Mouse (Mus musculus): ENCODE measurements at regions not wholly inside any gene's neighbourhood (a gene's known extent, or its start where the extent isn't known, plus 50 kb on each side); places are given as distances from the start of the nearest gene placed in this dataset.

- TF ChIP-seq TCF3 (IDR thresholded peaks at IDR 0.05; ENCODE audit: insufficient read length, low read depth) (no peak), E2F4 (IDR thresholded peaks at IDR 0.05; ENCODE audit: insufficient read depth) (no peak), SRF (IDR thresholded peaks at IDR 0.05; ENCODE audit: control insufficient read depth, insufficient read length, low read depth) (no peak), USF1 (IDR thresholded peaks at IDR 0.05; ENCODE audit: low read depth) (no peak), MYOG (IDR thresholded peaks at IDR 0.05; ENCODE audit: control insufficient read depth in 1 of 3, insufficient read depth in 1 of 3, insufficient read length in 2 of 3, low read depth in 2 of 3) (no peak), TCF12 (IDR thresholded peaks at IDR 0.05; ENCODE audit: insufficient read depth, poor library complexity, severe bottlenecking) (no peak), MYOD1 (IDR thresholded peaks at IDR 0.05; ENCODE audit: control insufficient read depth in 1 of 3, insufficient read length in 2 of 3, low read depth in 2 of 3) (no peak), POLR2A (IDR thresholded peaks at IDR 0.05; ENCODE audit: insufficient read length, low read depth) (no peak), CEBPB (IDR thresholded peaks at IDR 0.05; ENCODE audit: insufficient read depth, poor library complexity, severe bottlenecking) (no peak), REST (IDR thresholded peaks at IDR 0.05; ENCODE audit: insufficient read depth, insufficient read length) (no peak), MAX (IDR thresholded peaks at IDR 0.05; ENCODE audit: low read depth) (no peak), POLR2AphosphoS2 (IDR thresholded peaks at IDR 0.05; ENCODE audit: insufficient read length, low read depth) (no peak)
- no peaks in the 10 kb centered on the region for H3K36me3 ChIP-seq (ENCODE audit: control insufficient read depth, insufficient read depth)
- H3K4me3 ChIP-seq: no peak overlapping the region
- H3ac ChIP-seq (ENCODE audit: control insufficient read depth, insufficient read length): no peak overlapping the region
- no peaks in the 10 kb centered on the region for H3K79me2 ChIP-seq (ENCODE audit: control insufficient read depth, insufficient read depth)
- no peaks in the 10 kb centered on the region for H3K27me3 ChIP-seq (ENCODE audit: control insufficient read depth, insufficient read depth, insufficient read length)
- H3K4me2 ChIP-seq (ENCODE audit: low read depth): no peak overlapping the region
These were observed 203.7 kb downstream of the Hao1 start for GRCm38 (mm10) chr2:134350442-134350841.

- Histone ChIP-seq H3K36me3 (ENCODE audit: control insufficient read depth, insufficient read depth) (no peaks in the 10 kb centered on the region), H3K27me3 (ENCODE audit: control insufficient read depth, insufficient read depth, insufficient read length) (no peaks in the 10 kb centered on the region), H3K4me3 (no peak overlapping the region), H3K4me2 (ENCODE audit: low read depth) (peak overlapping the region; percentile 43), H3ac (ENCODE audit: control insufficient read depth, insufficient read length) (no peak overlapping the region), H3K79me2 (ENCODE audit: control insufficient read depth, insufficient read depth) (no peaks in the 10 kb centered on the region)
- no peak for TF ChIP-seq SRF (IDR thresholded peaks at IDR 0.05; ENCODE audit: control insufficient read depth, insufficient read length, low read depth)
- peak; percentile 79 for TF ChIP-seq USF1 (IDR thresholded peaks at IDR 0.05; ENCODE audit: low read depth)
- TF ChIP-seq REST (IDR thresholded peaks at IDR 0.05; ENCODE audit: insufficient read depth, insufficient read length): no peak
- TF ChIP-seq CEBPB (IDR thresholded peaks at IDR 0.05; ENCODE audit: insufficient read depth, poor library complexity, severe bottlenecking): peak; percentile 85; the same call in 1 of the 2 replicates
These were observed 211.5 kb downstream of the Hao1 start for GRCm38 (mm10) chr2:134342515-134343140.

GRCm38 (mm10) chr2:134308092-134308491, 246.1 kb downstream of the Hao1 start:
- no peak overlapping the region for H3K4me3 ChIP-seq
- no peak for TF ChIP-seq TCF12 (IDR thresholded peaks at IDR 0.05; ENCODE audit: insufficient read depth, poor library complexity, severe bottlenecking)
- no peak for TF ChIP-seq USF1 (IDR thresholded peaks at IDR 0.05; ENCODE audit: low read depth)
- no peak for TF ChIP-seq POLR2A (IDR thresholded peaks at IDR 0.05; ENCODE audit: insufficient read length, low read depth)
- TF ChIP-seq CEBPB (IDR thresholded peaks at IDR 0.05; ENCODE audit: insufficient read depth, poor library complexity, severe bottlenecking): no peak
- no peak for TF ChIP-seq REST (IDR thresholded peaks at IDR 0.05; ENCODE audit: insufficient read depth, insufficient read length)
- TF ChIP-seq TCF3 (IDR thresholded peaks at IDR 0.05; ENCODE audit: insufficient read length, low read depth): no peak
- no peak for TF ChIP-seq MYOD1 (IDR thresholded peaks at IDR 0.05; ENCODE audit: control insufficient read depth in 1 of 3, insufficient read length in 2 of 3, low read depth in 2 of 3)
- TF ChIP-seq E2F4 (IDR thresholded peaks at IDR 0.05; ENCODE audit: insufficient read depth): no peak
- no peak for TF ChIP-seq SRF (IDR thresholded peaks at IDR 0.05; ENCODE audit: control insufficient read depth, insufficient read length, low read depth)
- TF ChIP-seq MAX (IDR thresholded peaks at IDR 0.05; ENCODE audit: low read depth): no peak
- H3K4me2 ChIP-seq (ENCODE audit: low read depth): no peak overlapping the region

GRCm38 (mm10) chr2:134290126-134290691, 264.0 kb downstream of the Hao1 start:
- no peaks in the 10 kb centered on the region for H3K27me3 ChIP-seq (ENCODE audit: control insufficient read depth, insufficient read depth, insufficient read length)
- no peak overlapping the region for H3ac ChIP-seq (ENCODE audit: control insufficient read depth, insufficient read length)
- H3K79me2 ChIP-seq (ENCODE audit: control insufficient read depth, insufficient read depth): no peaks in the 10 kb centered on the region
- TF ChIP-seq TCF3 (IDR thresholded peaks at IDR 0.05; ENCODE audit: insufficient read length, low read depth): no peak
- no peak for TF ChIP-seq MYOD1 (IDR thresholded peaks at IDR 0.05; ENCODE audit: control insufficient read depth in 1 of 3, insufficient read length in 2 of 3, low read depth in 2 of 3)
- TF ChIP-seq REST (IDR thresholded peaks at IDR 0.05; ENCODE audit: insufficient read depth, insufficient read length): no peak
- TF ChIP-seq SRF (IDR thresholded peaks at IDR 0.05; ENCODE audit: control insufficient read depth, insufficient read length, low read depth): no peak
- TF ChIP-seq TCF12 (IDR thresholded peaks at IDR 0.05; ENCODE audit: insufficient read depth, poor library complexity, severe bottlenecking): no peak
- no peak for TF ChIP-seq MYOG (IDR thresholded peaks at IDR 0.05; ENCODE audit: control insufficient read depth in 1 of 3, insufficient read depth in 1 of 3, insufficient read length in 2 of 3, low read depth in 2 of 3)
- no peak for TF ChIP-seq USF1 (IDR thresholded peaks at IDR 0.05; ENCODE audit: low read depth)
- TF ChIP-seq POLR2AphosphoS2 (IDR thresholded peaks at IDR 0.05; ENCODE audit: insufficient read length, low read depth): no peak
- no peak for TF ChIP-seq CEBPB (IDR thresholded peaks at IDR 0.05; ENCODE audit: insufficient read depth, poor library complexity, severe bottlenecking)
- no peak for TF ChIP-seq E2F4 (IDR thresholded peaks at IDR 0.05; ENCODE audit: insufficient read depth)
- TF ChIP-seq MAX (IDR thresholded peaks at IDR 0.05; ENCODE audit: low read depth): no peak
- no peak for TF ChIP-seq POLR2A (IDR thresholded peaks at IDR 0.05; ENCODE audit: insufficient read length, low read depth)
- no peaks in the 10 kb centered on the region for H3K36me3 ChIP-seq (ENCODE audit: control insufficient read depth, insufficient read depth)
- H3K4me2 ChIP-seq (ENCODE audit: low read depth): no peak overlapping the region
- H3K4me3 ChIP-seq: no peak overlapping the region

More at GRCm38 (mm10) chr2:134308092-134308491, 246.1 kb downstream of the Hao1 start:
- H3K79me2 ChIP-seq (ENCODE audit: control insufficient read depth, insufficient read depth): no peaks in the 10 kb centered on the region
- no peaks in the 10 kb centered on the region for H3K27me3 ChIP-seq (ENCODE audit: control insufficient read depth, insufficient read depth, insufficient read length)
- no peak overlapping the region for H3ac ChIP-seq (ENCODE audit: control insufficient read depth, insufficient read length)
- no peaks in the 10 kb centered on the region for H3K36me3 ChIP-seq (ENCODE audit: control insufficient read depth, insufficient read depth)
